Mouse (Mus musculus): ENCODE results near the gene Nup214.

DNA sequence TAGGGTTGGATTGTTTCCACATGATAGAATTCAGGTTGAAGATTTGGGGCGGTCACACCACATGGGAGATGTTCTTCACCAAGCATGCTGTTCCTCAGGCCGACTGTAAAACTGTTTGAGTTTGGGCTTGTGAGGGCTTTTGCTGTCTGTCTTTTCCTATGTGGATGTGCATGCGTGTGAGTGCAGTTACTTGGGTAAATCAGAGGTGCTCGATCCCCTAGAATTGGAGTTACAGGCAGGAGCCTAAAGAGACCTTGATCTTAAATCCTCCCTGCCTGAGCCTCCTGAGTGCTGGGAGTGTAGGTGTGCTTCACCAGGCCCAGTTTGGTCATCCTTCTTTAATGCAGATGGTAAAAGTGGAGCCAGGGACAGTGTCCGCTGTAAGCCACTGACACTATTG, 23.3 kb downstream of the Nup214 start:
- TF ChIP-seq POLR2A (IDR thresholded peaks at IDR 0.05; ENCODE audit: control insufficient read depth, extremely low read depth, insufficient read depth, low read length, poor library complexity), result no peak
- TF ChIP-seq CTCF (IDR thresholded peaks at IDR 0.05; ENCODE audit: borderline replicate concordance, control insufficient read depth, extremely low read depth, insufficient read depth, low read length, poor library complexity), result no peak

Measured in thymus, adult 2 months (tissue).